Mouse (Mus musculus): ENCODE measurements at regions not wholly inside any gene's neighbourhood (a gene's known extent, or its start where the extent isn't known, plus 50 kb on each side); places are given as distances from the start of the nearest gene placed in this dataset.

DNA sequence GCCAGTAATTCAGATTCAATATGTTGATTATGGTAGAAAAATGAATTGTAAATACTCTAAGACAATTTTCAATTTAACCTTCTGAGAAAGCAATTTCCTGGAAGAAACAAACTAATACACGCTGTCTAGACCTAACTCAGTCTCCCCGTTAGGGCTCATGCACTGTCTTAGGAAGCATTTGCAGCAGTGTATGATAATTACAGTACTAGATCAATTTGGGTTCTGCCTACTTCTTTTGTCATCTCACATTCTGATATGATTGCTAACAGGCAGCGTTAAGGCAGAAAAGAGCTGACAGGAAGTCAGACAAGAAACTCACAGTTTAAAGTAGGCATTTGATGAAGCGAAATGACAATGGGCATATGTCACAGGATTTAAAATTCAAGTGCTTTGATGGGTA, 294.1 kb upstream of the Tyrp1 start:
- Histone ChIP-seq H3K4me3 (ENCODE audit: low read depth, low read length) (no peak overlapping the region), H3K27me3 (ENCODE audit: insufficient read depth, low read length) (no peaks in the 10 kb centered on the region), H3K36me3 (replicated peaks; ENCODE audit: insufficient read depth, low read length) (no peaks in the 10 kb centered on the region), H3K9me3 (ENCODE audit: low read length) (no peaks in the 10 kb centered on the region), H3K4me1 (ENCODE audit: insufficient read depth) (no peaks in the 10 kb centered on the region), H3K27ac (ENCODE audit: low read depth) (no peak overlapping the region), H3K4me2 (ENCODE audit: low read depth, low read length) (no peak overlapping the region), H3K9ac (replicated peaks) (no peak overlapping the region)
- TF ChIP-seq CTCF (IDR thresholded peaks at IDR 0.05; ENCODE audit: low read depth) (no peak), EP300 (IDR thresholded peaks at IDR 0.05; ENCODE audit: low read depth) (no peak)
- WGBS (ENCODE audit: insufficient replicate concordance), result 77% methylated on average over 4 of the region's 4 CpGs
- no peak for DNase-seq
- no peak for ATAC-seq

DNA sequence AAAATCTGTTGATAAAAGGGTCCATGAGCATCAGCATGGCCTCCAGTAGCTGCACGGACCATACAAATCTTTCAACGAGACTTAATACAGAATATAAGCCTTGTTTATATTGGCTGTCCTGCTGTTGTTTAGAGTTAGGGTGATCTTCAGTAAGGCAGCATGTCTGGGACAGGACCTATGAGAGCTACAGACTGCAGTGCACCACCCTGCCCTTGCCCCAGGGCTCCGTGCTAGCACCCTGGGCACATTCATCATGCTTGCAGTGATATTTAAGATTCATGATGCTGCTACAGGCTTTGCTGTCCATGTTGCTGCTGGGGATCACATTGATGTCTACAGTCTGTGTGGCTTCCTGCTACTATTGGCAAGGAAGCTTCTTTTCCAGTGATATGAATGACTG, 288.8 kb upstream of the Tyrp1 start:
- 78% methylated on average over 3 of the region's 3 CpGs for WGBS (ENCODE audit: insufficient replicate concordance)
- no peak for DNase-seq

DNA sequence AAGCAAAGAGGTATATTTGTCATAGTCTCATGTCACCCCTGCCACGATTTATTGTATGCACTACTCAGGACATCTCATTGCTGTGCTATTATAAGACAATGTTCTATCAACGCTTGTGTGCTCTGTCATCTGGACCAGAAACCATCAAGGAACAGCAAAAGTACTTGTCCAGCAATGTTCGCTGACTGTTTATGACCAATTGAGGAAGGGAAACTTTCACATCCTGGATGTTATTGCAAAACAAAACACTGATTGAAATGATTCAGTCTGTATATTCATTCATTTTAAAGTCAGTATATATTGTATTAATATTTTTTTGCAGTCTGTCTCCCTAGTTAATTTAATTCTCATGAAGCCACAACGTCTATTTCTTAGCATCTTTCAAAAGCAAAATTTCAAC, 244.5 kb upstream of the Tyrp1 start:
- no peaks in the 10 kb centered on the region for H3K27me3 ChIP-seq (ENCODE audit: insufficient read depth, low read length)
- 65% methylated on average over 4 of the region's 4 CpGs for WGBS (ENCODE audit: insufficient replicate concordance)
- no peak for ATAC-seq

More for the DNA sequence above, 288.8 kb upstream of the Tyrp1 start:
- no peak overlapping the region for H3K4me3 ChIP-seq (ENCODE audit: low read depth, low read length)
- H3K27me3 ChIP-seq (ENCODE audit: insufficient read depth, low read length), result no peaks in the 10 kb centered on the region
- no peaks in the 10 kb centered on the region for H3K36me3 ChIP-seq (replicated peaks; ENCODE audit: insufficient read depth, low read length)
- H3K4me2 ChIP-seq (ENCODE audit: low read depth, low read length), result no peak overlapping the region
- no peaks in the 10 kb centered on the region for H3K9me3 ChIP-seq (ENCODE audit: low read length)
- H3K9ac ChIP-seq (replicated peaks), result no peak overlapping the region
- no peak for TF ChIP-seq CTCF (IDR thresholded peaks at IDR 0.05; ENCODE audit: low read depth)
- TF ChIP-seq EP300 (IDR thresholded peaks at IDR 0.05; ENCODE audit: low read depth), result no peak
- no peaks in the 10 kb centered on the region for H3K4me1 ChIP-seq (ENCODE audit: insufficient read depth)
- no peak for ATAC-seq
- no peak overlapping the region for H3K27ac ChIP-seq (ENCODE audit: low read depth)

DNA sequence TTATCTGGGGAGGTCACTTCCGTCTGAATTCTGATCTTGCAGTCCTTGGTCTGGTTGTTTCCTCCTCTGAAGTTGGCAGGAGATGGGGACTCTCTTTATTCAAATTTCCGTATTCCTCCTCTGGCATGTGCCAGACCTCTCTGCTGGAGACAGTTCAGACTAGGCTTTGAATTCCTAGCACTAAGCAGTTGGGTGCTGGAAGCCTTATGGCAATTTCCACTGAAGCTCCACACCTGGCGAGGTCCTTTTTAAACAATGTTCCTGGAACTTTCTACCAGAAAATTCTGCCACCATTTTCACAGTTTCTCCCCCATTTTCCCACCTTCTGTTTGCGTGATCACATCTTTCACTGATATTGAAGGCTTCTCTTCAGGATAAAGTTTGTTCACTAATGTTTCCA, 205.7 kb upstream of the Tyrp1 start:
- H3K9ac ChIP-seq (replicated peaks), result no peak overlapping the region
- no peak overlapping the region for H3K4me3 ChIP-seq (ENCODE audit: low read depth, low read length)
- H3K4me1 ChIP-seq (ENCODE audit: insufficient read depth), result no peaks in the 10 kb centered on the region
- H3K27ac ChIP-seq (ENCODE audit: low read depth), result no peak overlapping the region
- no peaks in the 10 kb centered on the region for H3K27me3 ChIP-seq (ENCODE audit: insufficient read depth, low read length)
- no peak for DNase-seq
- no peak overlapping the region for H3K4me2 ChIP-seq (ENCODE audit: low read depth, low read length)
- TF ChIP-seq EP300 (IDR thresholded peaks at IDR 0.05; ENCODE audit: low read depth), result no peak
- TF ChIP-seq CTCF (IDR thresholded peaks at IDR 0.05; ENCODE audit: low read depth), result no peak
- no peak for ATAC-seq
- no peaks in the 10 kb centered on the region for H3K36me3 ChIP-seq (replicated peaks; ENCODE audit: insufficient read depth, low read length)
- 56% methylated on average over 4 of the region's 4 CpGs for WGBS (ENCODE audit: insufficient replicate concordance)
- H3K9me3 ChIP-seq (ENCODE audit: low read length), result no peaks in the 10 kb centered on the region

More for the DNA sequence above, 244.5 kb upstream of the Tyrp1 start:
- Histone ChIP-seq H3K4me1 (ENCODE audit: insufficient read depth) (no peaks in the 10 kb centered on the region), H3K36me3 (replicated peaks; ENCODE audit: insufficient read depth, low read length) (no peaks in the 10 kb centered on the region), H3K4me3 (ENCODE audit: low read depth, low read length) (no peak overlapping the region), H3K9me3 (ENCODE audit: low read length) (no peaks in the 10 kb centered on the region), H3K4me2 (ENCODE audit: low read depth, low read length) (no peak overlapping the region), H3K9ac (replicated peaks) (no peak overlapping the region), H3K27ac (ENCODE audit: low read depth) (no peak overlapping the region)
- no peak for DNase-seq
- TF ChIP-seq CTCF (IDR thresholded peaks at IDR 0.05; ENCODE audit: low read depth) (no peak), EP300 (IDR thresholded peaks at IDR 0.05; ENCODE audit: low read depth) (no peak)

DNA sequence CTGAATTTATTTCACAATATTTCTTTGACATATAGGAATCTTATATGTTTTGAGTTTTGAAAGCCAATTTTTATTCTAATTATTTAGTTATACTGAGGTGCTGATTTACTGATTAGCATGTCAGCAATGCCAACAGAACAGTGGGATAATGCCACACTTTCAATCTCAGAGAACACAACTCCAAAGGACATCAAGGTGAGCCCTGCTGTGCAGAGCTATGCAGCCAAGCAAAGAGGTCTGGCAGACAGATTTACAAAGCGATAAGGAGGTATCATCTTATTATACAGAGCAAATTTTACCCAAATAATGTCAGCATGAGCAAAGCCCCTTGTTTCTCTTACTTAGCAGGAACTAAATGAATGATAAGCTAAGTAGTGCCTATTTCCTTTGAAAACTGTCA, 204.7 kb upstream of the Tyrp1 start:
- H3K4me1 ChIP-seq (ENCODE audit: insufficient read depth), result no peaks in the 10 kb centered on the region
- H3K4me3 ChIP-seq (ENCODE audit: low read depth, low read length), result no peak overlapping the region
- ATAC-seq (no peak), DNase-seq (no peak)
- H3K27me3 ChIP-seq (ENCODE audit: insufficient read depth, low read length), result no peaks in the 10 kb centered on the region
- H3K36me3 ChIP-seq (replicated peaks; ENCODE audit: insufficient read depth, low read length), result no peaks in the 10 kb centered on the region
- no peak overlapping the region for H3K4me2 ChIP-seq (ENCODE audit: low read depth, low read length)
- H3K27ac ChIP-seq (ENCODE audit: low read depth), result no peak overlapping the region
- TF ChIP-seq CTCF (IDR thresholded peaks at IDR 0.05; ENCODE audit: low read depth), result no peak
- TF ChIP-seq EP300 (IDR thresholded peaks at IDR 0.05; ENCODE audit: low read depth), result no peak
- H3K9ac ChIP-seq (replicated peaks), result no peak overlapping the region
- no peaks in the 10 kb centered on the region for H3K9me3 ChIP-seq (ENCODE audit: low read length)
- WGBS (ENCODE audit: insufficient replicate concordance), result 71% methylated on average over 1 of the region's 1 CpGs

DNA sequence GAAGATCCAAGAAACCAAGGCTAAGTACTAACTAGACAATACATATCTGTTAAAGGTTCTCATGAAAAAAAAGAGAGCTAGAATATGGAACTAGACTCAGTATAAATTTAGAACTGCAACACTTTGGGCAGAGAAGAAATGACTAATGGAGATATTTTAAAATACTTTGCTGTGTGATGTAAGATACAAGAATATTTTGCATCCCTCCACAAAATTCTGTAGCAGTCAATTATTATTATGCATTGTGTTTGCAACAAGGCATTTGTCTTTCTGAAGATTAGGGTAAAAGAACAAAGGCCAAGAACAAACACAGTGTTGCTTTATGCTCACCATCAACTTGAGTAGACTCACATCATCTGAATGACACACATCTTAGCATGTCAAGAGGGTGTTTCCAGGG, 203.7 kb upstream of the Tyrp1 start:
- Histone ChIP-seq H3K4me3 (ENCODE audit: low read depth, low read length) (no peak overlapping the region), H3K9me3 (ENCODE audit: low read length) (no peaks in the 10 kb centered on the region), H3K4me2 (ENCODE audit: low read depth, low read length) (no peak overlapping the region), H3K27ac (ENCODE audit: low read depth) (no peak overlapping the region), H3K36me3 (replicated peaks; ENCODE audit: insufficient read depth, low read length) (no peaks in the 10 kb centered on the region), H3K9ac (replicated peaks) (no peak overlapping the region), H3K27me3 (ENCODE audit: insufficient read depth, low read length) (no peaks in the 10 kb centered on the region), H3K4me1 (ENCODE audit: insufficient read depth) (no peaks in the 10 kb centered on the region)
- TF ChIP-seq EP300 (IDR thresholded peaks at IDR 0.05; ENCODE audit: low read depth), result no peak
- no peak for TF ChIP-seq CTCF (IDR thresholded peaks at IDR 0.05; ENCODE audit: low read depth)
- no peak for ATAC-seq
- DNase-seq, result no peak

DNA sequence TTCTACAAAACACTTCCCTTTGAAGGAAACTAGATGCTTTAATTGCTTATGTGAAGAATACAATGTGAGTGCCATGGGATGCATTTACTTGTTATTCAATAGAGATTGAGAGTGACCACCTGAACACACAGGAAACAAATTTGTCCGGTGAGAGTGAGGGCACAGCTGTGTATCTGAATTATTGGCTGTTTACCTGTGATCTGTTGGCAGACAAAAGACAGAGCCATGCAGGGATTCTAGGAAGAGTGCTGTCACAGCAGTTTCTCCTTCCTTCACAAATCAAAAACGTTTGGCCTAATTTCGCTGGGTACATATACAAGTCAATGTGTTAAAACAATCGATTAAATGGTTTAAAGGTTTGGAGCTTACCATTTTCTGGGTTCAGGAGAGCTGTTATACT, 202.9 kb upstream of the Tyrp1 start:
- Histone ChIP-seq H3K9ac (replicated peaks) (no peak overlapping the region), H3K4me2 (ENCODE audit: low read depth, low read length) (no peak overlapping the region), H3K4me3 (ENCODE audit: low read depth, low read length) (no peak overlapping the region), H3K27ac (ENCODE audit: low read depth) (no peak overlapping the region), H3K27me3 (ENCODE audit: insufficient read depth, low read length) (no peaks in the 10 kb centered on the region), H3K9me3 (ENCODE audit: low read length) (no peaks in the 10 kb centered on the region), H3K4me1 (ENCODE audit: insufficient read depth) (no peaks in the 10 kb centered on the region), H3K36me3 (replicated peaks; ENCODE audit: insufficient read depth, low read length) (no peaks in the 10 kb centered on the region)
- no peak for DNase-seq
- TF ChIP-seq CTCF (IDR thresholded peaks at IDR 0.05; ENCODE audit: low read depth) (no peak), EP300 (IDR thresholded peaks at IDR 0.05; ENCODE audit: low read depth) (no peak)
- WGBS (ENCODE audit: insufficient replicate concordance), result 69% methylated on average over 4 of the region's 4 CpGs
- ATAC-seq, result no peak

Data from liver, postnatal 0 days (tissue).